Mouse (Mus musculus) forebrain, embryonic 13.5 days (tissue): ENCODE results near the gene Gm7980. TPM values are rescaled to one million over a fixed set of nuclear protein-coding genes. Genes with fewer than 3 reads are reported as not detected.
"Not testable (repeated sequence)": the region's sequence is repeated elsewhere in the genome, so short reads cannot be mapped to it uniquely, and the experiment has no call there.

Source experiments
- ATAC-seq: fragments of 200-750 bp; cut with Nextera tagmentation; 2 replicates; pipeline ENCODE4 v1.8.0; 2017
- H3K27ac ChIP-seq: fragments of 300-500 bp; sonication (generic); 2 replicates; pipeline ENCODE4 v1.5.1; 2015; ENCODE audit warnings: inconsistent platforms, mild to moderate bottlenecking, moderate library complexity
- H3K27me3 ChIP-seq: fragments of 300-500 bp; sonication (generic); 2 replicates; pipeline ENCODE4 v1.6.1; 2015; ENCODE audit warnings: mild to moderate bottlenecking, inconsistent platforms
- H3K36me3 ChIP-seq: fragments of 300-500 bp; sonication (generic); 2 replicates; pipeline ENCODE4 v1.6.1; 2015; ENCODE audit warnings: mild to moderate bottlenecking, inconsistent platforms; ENCODE audit not compliant: poor library complexity, severe bottlenecking
- H3K4me1 ChIP-seq: fragments of 300-500 bp; sonication (generic); 2 replicates; pipeline ENCODE4 v1.6.1; 2015; ENCODE audit warnings: inconsistent platforms
- H3K4me2 ChIP-seq: fragments of 300-500 bp; sonication (generic); 2 replicates; pipeline ENCODE4 v1.6.1; 2015; ENCODE audit warnings: inconsistent platforms, mild to moderate bottlenecking, moderate library complexity
- H3K4me3 ChIP-seq: fragments of 300-500 bp; sonication (generic); 2 replicates; pipeline ENCODE4 v1.5.1; 2015; ENCODE audit warnings: mild to moderate bottlenecking, inconsistent platforms
- H3K9ac ChIP-seq: fragments of 300-500 bp; sonication (generic); 2 replicates; pipeline ENCODE4 v1.6.1; 2015; ENCODE audit warnings: mild to moderate bottlenecking, inconsistent platforms
- H3K9me3 ChIP-seq: fragments of 300-500 bp; sonication (generic); replicated peaks from 2 replicates; pipeline ENCODE4 v1.6.1; 2016; ENCODE audit warnings: inconsistent platforms
- WGBS: fragments of 180-500 bp; shearing (Covaris S2); methylation state at CpG from one replicate; pipeline ENCODE4 v1.1.7; 2015; 5-methylcytosine and 5-hydroxymethylcytosine counted together
- polyA plus RNA-seq: library from polyadenylated mRNA; unstranded; fragments of >200 nt; fragmentation: Nextera tagmentation; extraction: Ambion mirVana; gene quantifications from 2 replicates; pipeline ENCODE4 v1.2.1, GENCODE M21; 2015

The Gm7980 gene
- not detected in 2 replicates for polyA plus RNA-seq

DNA sequence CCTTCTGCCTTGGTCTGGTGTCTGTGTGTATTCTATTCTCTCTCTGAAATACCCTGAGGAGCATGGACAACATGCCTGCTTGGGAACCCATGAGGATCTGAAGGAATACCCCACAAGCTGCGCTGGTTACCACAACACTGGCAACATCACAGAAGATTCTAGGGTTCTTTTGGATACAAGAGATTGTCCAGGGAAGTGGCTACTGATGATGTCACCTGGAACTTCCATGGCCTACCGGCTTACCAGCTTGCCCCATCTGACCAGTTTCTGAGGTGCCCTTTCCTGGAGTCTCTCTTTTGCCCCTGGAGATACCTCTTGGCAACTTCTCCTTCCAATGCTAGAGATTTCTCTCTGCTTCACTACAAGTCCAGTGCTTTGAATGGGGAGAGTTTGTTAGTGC, at the start of gene Gm7980:
Gene Gm7980, minus strand, starts transcription at position 101 of the 400 bp plus-strand sequence.
- H3K4me1 ChIP-seq, H3K27me3 ChIP-seq, H3K9ac ChIP-seq, ATAC-seq, H3K27ac ChIP-seq, H3K4me3 ChIP-seq, H3K4me2 ChIP-seq, H3K36me3 ChIP-seq, H3K9me3 ChIP-seq: not testable (repeated sequence)
- WGBS = no CpG with 5 or more reads among the region's 2 CpGs

DNA sequence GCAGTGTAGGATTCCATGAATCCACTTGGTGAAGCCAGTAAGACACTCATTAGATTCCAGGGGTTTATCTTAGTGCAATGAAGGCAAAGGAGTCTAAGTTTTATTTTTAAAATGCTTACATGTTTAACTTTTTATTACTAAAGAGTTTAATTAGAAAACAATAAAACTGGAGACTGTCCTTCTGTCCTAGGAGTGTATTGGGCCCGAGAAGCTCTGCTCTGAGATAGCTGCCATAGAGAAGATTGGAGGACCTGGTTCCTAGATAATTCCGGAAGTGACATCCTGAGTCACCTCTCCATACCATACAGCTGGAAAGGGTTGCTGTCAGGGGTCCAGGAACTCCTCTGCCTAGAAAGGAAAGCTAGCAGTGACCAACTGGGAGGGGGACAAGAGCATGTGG, 36.6 kb upstream of the Gm7980 start, which contains the start of gene 1700024B05Rik:
Gene 1700024B05Rik, plus strand, starts transcription at position 301 of the 400 bp plus-strand sequence.
- H3K4me1 ChIP-seq, H3K9ac ChIP-seq, H3K9me3 ChIP-seq, H3K27ac ChIP-seq, H3K27me3 ChIP-seq, ATAC-seq, H3K4me2 ChIP-seq, H3K4me3 ChIP-seq, H3K36me3 ChIP-seq: not testable (repeated sequence)
- 76% methylated on average over 2 of the region's 2 CpGs for WGBS

DNA sequence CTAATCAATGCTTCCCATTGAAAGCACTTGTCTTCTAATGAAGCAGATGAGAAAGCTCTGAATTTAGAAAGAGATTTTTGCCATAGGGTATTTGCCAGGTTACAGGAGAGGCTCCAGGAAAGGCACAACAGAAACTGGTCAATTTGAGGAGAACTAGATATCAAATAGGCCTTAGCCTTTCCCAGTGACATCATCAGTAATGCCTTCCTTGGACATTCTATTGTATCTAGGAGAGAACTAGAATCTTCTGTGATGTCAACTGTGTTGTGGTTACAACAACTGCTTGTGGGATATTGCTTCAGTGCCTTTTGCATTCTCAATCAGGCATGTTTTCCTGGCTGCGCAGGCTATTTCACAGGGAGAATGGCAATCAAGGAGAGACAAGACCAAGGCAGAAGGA, 17.6 kb upstream of the Gm7980 start, which contains the start of gene 1700049E17Rik1:
Gene 1700049E17Rik1, plus strand, starts transcription at position 301 of the 400 bp plus-strand sequence.
- not testable (repeated sequence) for H3K27me3 ChIP-seq, H3K36me3 ChIP-seq, ATAC-seq, H3K4me2 ChIP-seq, H3K4me1 ChIP-seq, H3K4me3 ChIP-seq, H3K9ac ChIP-seq, H3K9me3 ChIP-seq, H3K27ac ChIP-seq
- WGBS = no CpG with 5 or more reads among the region's 1 CpGs

Other genes with a start within 250 kb of the Gm7980 start
- not detected in 2 replicates for gene Gm8068, start 205.4 kb downstream of the Gm7980 start, polyA plus RNA-seq
- gene Gm7929, start 156.7 kb downstream of the Gm7980 start, polyA plus RNA-seq = not detected in 2 replicates
- gene Gm47189, start 134.8 kb downstream of the Gm7980 start, polyA plus RNA-seq = not detected in 2 replicates
- not detected in 2 replicates for gene 1700049E17Rik1, start 17.7 kb upstream of the Gm7980 start, polyA plus RNA-seq
- gene 1700024B05Rik, start 36.7 kb upstream of the Gm7980 start, polyA plus RNA-seq = not detected in 2 replicates
- not detected in 2 replicates for gene Gm6401, start 60.6 kb upstream of the Gm7980 start, polyA plus RNA-seq
- gene Gm3543, start 76.0 kb upstream of the Gm7980 start, polyA plus RNA-seq = not detected in 2 replicates
- gene Gm7951, start 210.1 kb upstream of the Gm7980 start, polyA plus RNA-seq = not detected in 2 replicates